Mouse (Mus musculus): Measurements from ENCODE around the gene Mterf1a.
A peak's percentile ranks its signal among the peaks of the same experiment; 100 is the strongest.
"Not testable (repeated sequence)": the region's sequence is repeated elsewhere in the genome, so short reads cannot be mapped to it uniquely, and the experiment has no call there.

Gene Mterf1a

DNA sequence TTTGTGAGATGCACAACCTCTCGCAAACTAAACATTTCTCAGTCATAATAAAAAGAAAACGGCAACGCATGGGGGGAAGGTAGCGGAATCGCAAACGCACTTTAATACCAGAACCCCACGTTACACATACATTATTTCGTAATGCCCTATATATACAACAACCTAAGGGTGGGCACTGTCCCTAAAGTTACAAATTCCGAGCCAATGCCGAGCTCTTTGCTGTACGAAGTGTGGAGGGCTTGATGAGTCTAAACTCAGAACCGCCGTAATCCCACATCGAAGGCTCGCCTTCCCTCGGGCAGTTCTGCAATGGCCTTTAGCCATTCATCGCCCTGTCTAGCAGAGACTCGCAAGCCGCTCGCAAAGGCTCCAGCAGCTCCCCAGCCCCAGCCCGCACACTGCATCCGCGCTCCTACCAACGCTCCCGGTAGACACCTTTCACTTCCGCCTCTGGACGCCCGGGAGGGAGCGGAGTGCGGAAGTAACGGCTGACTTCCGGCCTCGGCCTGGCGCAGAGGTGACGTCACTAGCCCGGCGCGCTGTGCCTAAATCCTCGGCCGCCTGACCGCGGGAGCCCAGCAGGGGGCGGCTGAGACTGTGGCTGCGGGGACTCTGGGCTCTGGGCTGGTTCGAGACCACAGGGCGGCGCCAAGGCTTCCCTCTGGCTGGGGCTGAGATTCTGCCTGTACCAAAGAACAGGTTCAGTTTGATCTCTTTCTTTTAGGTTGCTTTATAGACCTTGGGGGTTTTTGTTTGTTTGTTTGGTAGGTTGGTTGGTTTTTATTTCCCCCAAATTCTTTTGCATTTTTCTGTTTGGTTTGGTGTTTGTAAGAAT, at the start of gene Mterf1a:
TSS of gene Mterf1a (minus strand) at position 475 of the 835 bp plus-strand sequence.
- not testable (repeated sequence) for DNase-seq (ENCODE audit: low spot score)

GRCm38 (mm10) chr5:3943169-3943568, 49.4 kb upstream of the Mterf1a start:
- DNase-seq (ENCODE audit: low spot score) = not testable (repeated sequence)

GRCm38 (mm10) chr5:3941240-3941639, 47.5 kb upstream of the Mterf1a start:
- no peak for DNase-seq (ENCODE audit: low spot score)

- no peak for DNase-seq (ENCODE audit: low spot score)
Observed at GRCm38 (mm10) chr5:3939335-3939734, 45.6 kb upstream of the Mterf1a start.

GRCm38 (mm10) chr5:3938905-3939304, 45.2 kb upstream of the Mterf1a start:
- peak; percentile 52 for DNase-seq (ENCODE audit: low spot score)

DNA sequence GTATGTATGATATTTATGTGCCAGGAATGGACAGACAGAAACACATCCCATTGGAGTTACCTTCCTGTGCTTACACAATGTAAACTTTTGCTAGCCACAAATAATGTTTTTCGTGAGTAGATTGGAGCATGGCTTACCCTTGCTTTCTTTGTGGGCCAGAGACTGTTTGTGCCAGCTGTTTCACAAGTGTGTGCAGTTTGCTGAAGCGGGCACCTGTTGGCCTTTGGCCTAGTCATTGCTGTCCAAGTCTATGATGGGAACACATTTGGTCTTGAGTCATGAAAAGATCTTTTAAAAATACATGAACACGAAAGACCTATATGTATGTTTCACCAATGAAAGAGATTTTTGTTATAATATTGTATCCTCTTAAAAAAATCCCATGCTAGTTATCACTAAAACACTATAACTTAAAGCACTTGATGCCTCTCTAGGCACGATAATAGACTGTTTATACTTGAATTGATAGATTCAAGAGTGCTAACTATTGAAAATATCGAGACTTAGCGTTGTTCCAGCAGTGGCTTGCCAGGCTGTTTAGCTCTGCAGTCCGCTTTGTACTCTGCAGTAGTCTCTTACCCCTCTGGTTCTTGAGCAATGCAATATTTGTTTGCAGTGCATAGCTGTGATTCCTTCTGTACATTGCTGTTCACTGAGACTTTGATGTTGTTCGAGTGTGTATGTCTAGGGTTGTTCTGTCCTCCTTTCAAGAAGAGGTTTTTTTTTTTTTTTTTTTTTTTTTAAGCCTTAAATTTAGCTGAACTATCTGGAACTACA, 42.2 kb upstream of the Mterf1a start:
- DNase-seq (ENCODE audit: low spot score) = no peak

DNA sequence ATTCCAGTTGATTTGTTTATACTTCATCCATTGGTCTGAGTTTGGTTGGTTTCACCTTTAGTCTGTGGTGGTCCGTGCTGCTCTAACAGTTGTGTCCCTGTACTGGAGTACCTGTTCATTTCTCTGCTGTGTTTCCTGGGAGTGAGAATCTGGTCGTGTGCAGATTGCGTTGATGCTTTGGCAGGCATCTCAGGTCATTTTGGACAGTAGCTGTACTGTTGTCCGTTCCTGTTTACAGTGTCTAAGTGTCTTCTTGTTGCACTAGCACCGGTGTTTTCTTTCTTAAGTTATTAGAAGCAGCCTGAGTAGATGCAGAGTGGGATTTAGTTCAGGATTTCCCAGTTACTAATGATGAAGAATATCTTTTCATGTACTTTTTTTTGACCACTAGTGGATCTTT, 41.5 kb upstream of the Mterf1a start:
- no peak for DNase-seq (ENCODE audit: low spot score)

DNA sequence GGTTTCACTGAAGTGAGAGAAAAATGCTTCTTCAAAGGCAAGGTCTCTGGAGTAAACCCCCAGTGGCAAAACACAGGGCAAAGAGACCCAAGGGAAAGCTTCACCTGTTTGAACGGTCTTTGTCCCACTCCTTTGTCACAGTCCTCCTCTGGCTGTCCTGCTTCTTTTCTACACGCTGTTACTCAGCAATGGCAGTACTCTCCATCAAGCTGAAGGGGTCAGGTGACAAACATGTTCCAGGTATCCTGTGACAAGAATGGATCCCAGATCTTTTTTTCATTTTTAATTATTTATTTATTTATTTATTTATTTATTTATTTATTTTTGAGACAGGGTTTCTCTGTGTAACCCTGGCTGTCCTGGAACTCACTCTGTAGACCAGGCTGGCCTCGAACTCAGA, 39.8 kb upstream of the Mterf1a start:
- DNase-seq (ENCODE audit: low spot score) = no peak

DNA sequence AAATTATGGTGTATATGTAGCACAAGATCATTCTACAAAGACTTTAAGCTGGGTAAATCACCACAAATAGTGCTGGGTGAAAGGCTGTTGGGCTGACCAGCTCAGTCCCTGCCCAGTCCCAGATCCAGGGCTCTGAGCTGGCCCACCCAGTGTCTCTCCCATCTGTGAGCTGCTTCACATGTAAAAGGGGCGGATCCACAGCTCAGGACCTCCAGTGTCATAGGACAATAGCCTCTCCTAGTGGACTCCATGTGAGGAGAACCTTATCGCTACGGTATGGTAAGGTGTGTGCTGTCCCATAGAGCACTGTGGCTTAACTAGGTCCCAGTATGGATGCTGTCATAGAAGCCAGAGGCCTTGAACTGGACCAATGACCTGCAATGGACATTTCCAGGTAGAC, 37.9 kb upstream of the Mterf1a start:
- DNase-seq (ENCODE audit: low spot score) = no peak

- no peak for DNase-seq (ENCODE audit: low spot score)
Observed at GRCm38 (mm10) chr5:3930760-3931159, 37.0 kb upstream of the Mterf1a start.

DNA sequence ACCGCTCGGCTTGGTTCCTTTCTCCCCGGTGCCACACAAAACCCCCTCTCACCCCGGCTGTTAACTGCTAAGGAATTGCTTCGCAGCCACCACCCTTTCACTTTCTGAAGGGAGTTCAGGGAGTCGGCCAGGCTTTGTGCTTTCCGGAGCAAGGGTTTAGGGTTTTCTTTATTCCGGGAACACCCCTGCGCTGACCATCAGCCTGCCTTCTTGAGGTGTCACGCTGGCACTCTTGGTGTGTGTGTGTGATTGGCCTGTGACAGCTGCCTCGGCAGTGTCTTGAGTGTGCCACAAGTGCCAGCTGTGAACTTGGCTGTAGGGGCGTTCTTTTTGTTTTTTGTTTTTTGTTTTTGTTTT, 34.9 kb upstream of the Mterf1a start:
- no peak for DNase-seq (ENCODE audit: low spot score)

GRCm38 (mm10) chr5:3927801-3928689, 34.3 kb upstream of the Mterf1a start, which contains the start of gene Akap9:
TSS of gene Akap9 (plus strand) at chr5:3928054.
- DNase-seq (ENCODE audit: low spot score) = peak; percentile 83

DNA sequence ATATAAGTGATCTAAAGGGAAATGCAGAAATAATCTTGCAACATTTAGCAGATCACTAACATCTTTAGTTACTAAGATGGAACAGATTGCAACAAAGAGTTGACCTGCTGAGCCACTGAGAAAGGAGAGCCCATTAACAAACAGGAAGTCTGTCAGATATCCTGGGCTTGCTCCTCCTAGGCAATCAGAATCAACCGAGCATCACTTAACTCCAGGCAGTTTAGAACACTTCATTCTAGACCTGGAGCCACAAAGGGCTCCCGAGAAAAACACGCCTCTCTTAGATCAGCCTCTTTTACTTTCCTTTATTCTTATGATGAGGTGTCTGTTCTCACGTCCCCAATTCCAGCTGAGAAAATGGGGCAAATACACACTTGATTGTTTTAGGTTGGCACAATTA, 32.9 kb upstream of the Mterf1a start:
- no peak for DNase-seq (ENCODE audit: low spot score)

DNA sequence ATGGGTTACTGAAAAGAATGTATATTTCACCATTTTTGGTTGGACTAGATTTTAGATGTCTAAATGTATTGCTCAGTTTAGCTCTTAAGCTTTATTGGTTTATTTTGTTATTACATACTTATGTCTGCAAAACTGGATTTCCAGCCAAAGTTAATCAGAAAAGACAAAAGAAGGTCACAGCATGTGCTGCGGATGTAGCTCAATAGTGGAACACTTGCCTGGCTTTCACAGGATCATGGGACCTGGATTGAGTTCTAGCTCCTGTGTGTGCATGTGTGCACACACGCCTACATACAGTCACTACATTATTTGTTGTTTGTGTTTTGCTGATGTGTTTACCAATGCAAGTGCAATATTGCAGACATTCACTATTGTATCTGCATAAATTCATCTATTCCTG, 28.6 kb upstream of the Mterf1a start:
- DNase-seq (ENCODE audit: low spot score) = no peak

GRCm38 (mm10) chr5:3905471-3905870, 11.7 kb upstream of the Mterf1a start:
- DNase-seq (ENCODE audit: low spot score) = no peak

GRCm38 (mm10) chr5:3894294-3894619, 524 bp upstream of the Mterf1a start:
- DNase-seq (ENCODE audit: low spot score) = not testable (repeated sequence)

DNA sequence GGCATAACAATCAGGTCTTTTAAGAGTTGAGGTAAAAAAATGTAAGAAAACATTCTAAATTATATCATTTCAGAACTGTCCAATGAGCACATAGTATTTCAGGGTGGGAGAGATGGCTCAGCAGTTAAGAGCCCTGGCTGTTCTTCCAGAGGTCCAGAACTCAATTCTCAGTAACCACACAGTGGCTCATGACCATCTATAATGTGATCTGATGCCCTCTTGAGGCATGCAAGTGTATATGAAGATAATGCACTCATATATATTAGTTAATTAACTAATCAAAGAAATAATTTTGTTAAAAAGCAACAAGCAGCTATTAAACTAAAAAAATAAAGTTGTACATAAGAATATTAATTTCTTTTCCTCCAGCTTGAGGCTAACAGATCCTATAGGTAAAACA, 4.5 kb downstream of the Mterf1a start:
- no peak for DNase-seq (ENCODE audit: low spot score)

- DNase-seq (ENCODE audit: low spot score) = not testable (repeated sequence)
Observed at GRCm38 (mm10) chr5:3886862-3887261, 6.9 kb downstream of the Mterf1a start.

DNA sequence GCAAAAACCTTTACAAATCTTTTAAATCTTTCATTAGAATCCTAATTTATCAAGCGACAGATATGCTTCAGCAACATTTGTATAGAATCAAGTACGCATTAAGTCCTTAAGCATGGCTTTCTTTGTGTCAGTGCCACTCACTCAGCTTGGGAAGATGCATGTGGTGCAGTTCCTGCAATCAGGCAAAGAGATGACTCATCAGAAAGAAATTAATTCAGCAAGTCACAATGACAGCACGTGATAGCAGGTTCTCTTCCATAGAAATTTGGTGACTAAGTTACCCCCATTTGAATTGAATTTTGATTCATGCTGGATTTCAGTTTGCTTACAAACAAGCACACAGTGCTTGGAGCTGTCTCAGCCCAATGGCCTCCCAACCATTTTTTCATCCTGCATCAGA, 20.2 kb downstream of the Mterf1a start:
- DNase-seq (ENCODE audit: low spot score) = no peak

- DNase-seq (ENCODE audit: low spot score) = no peak
Observed at GRCm38 (mm10) chr5:3872348-3872747, 21.4 kb downstream of the Mterf1a start.

GRCm38 (mm10) chr5:3870161-3870560, 23.6 kb downstream of the Mterf1a start:
- no peak for DNase-seq (ENCODE audit: low spot score)

DNA sequence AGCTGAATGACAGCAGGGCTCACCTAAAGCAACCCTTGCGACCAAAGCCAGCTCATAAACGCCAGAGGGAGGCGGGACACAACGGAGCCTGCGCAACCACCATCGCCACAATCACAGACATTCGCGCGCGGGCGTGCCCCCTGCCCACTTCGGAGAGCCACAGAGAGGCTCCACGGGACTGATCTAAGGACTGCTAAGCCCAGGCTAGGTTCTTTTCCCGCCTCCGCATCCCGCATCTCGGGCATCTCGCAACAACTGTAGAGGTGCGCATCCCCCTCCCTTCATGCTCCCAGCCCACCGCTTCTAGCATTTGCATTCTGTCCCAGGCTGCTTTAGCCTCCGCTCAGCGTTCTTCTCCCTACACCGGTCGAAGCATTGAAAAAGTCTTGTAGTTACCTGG, 48.7 kb downstream of the Mterf1a start, which contains the start of gene Lrrd1:
TSS of gene Lrrd1 (plus strand) at position 148 of the 400 bp plus-strand sequence.
- peak; percentile 4 for DNase-seq (ENCODE audit: low spot score)
